Mouse (Mus musculus) embryonic facial prominence, embryonic 14.5 days (tissue): ENCODE measurements at regions not wholly inside any gene's neighbourhood (a gene's known extent, or its start where the extent isn't known, plus 50 kb on each side); places are given as distances from the start of the nearest gene placed in this dataset.

Experiments
- ATAC-seq: fragments of 200-750 bp; cut with Nextera tagmentation; 2 replicates; pipeline ENCODE4 v1.8.0; 2017; ENCODE audit warnings: low read depth, moderate number of reproducible peaks, moderate TSS enrichment
- DNase-seq: peaks from one replicate; pipeline ENCODE4 v3.0.0-alpha.2; 2015; ENCODE audit warnings: low spot score
- H3K27ac ChIP-seq: fragments of 300-500 bp; sonication (generic); replicated peaks from 2 replicates; pipeline ENCODE4 v1.5.1; 2014; ENCODE audit warnings: low read depth, mild to moderate bottlenecking, low read length, moderate library complexity
- H3K27me3 ChIP-seq: fragments of 300-500 bp; sonication (generic); replicated peaks from 2 replicates; pipeline ENCODE4 v1.6.1; 2014; ENCODE audit warnings: low read length; ENCODE audit not compliant: control insufficient read depth, insufficient read depth
- H3K36me3 ChIP-seq: fragments of 300-500 bp; sonication (generic); 2 replicates; pipeline ENCODE4 v1.6.1; 2014; ENCODE audit warnings: low read length, mixed read lengths; ENCODE audit not compliant: control insufficient read depth, insufficient read depth
- H3K4me1 ChIP-seq: fragments of 300-500 bp; sonication (generic); 2 replicates; pipeline ENCODE4 v1.6.1; 2014; ENCODE audit warnings: antibody characterized with exemption, low read length; ENCODE audit not compliant: control insufficient read depth, insufficient read depth
- H3K4me2 ChIP-seq: fragments of 300-500 bp; sonication (generic); 2 replicates; pipeline ENCODE4 v1.6.1; 2014; ENCODE audit warnings: low read depth, mild to moderate bottlenecking, low read length, moderate library complexity, mixed read lengths
- H3K4me3 ChIP-seq: fragments of 300-500 bp; sonication (generic); 2 replicates; pipeline ENCODE4 v1.5.1; 2014; ENCODE audit warnings: low read depth, mild to moderate bottlenecking, low read length
- H3K9ac ChIP-seq: fragments of 300-500 bp; sonication (generic); 2 replicates; pipeline ENCODE4 v1.6.1; 2014; ENCODE audit warnings: low read depth, mild to moderate bottlenecking, low read length, moderate library complexity, mixed read lengths
- H3K9me3 ChIP-seq: fragments of 300-500 bp; sonication (generic); 2 replicates; pipeline ENCODE4 v1.6.1; 2016; ENCODE audit warnings: low read length; ENCODE audit not compliant: control insufficient read depth
- WGBS: fragments of 180-500 bp; shearing (Covaris S2); extraction: QIAGEN DNeasy Blood & Tissue Kit; methylation state at CpG from one replicate; pipeline ENCODE4 v1.1.7; 2014; 5-methylcytosine and 5-hydroxymethylcytosine counted together

DNA sequence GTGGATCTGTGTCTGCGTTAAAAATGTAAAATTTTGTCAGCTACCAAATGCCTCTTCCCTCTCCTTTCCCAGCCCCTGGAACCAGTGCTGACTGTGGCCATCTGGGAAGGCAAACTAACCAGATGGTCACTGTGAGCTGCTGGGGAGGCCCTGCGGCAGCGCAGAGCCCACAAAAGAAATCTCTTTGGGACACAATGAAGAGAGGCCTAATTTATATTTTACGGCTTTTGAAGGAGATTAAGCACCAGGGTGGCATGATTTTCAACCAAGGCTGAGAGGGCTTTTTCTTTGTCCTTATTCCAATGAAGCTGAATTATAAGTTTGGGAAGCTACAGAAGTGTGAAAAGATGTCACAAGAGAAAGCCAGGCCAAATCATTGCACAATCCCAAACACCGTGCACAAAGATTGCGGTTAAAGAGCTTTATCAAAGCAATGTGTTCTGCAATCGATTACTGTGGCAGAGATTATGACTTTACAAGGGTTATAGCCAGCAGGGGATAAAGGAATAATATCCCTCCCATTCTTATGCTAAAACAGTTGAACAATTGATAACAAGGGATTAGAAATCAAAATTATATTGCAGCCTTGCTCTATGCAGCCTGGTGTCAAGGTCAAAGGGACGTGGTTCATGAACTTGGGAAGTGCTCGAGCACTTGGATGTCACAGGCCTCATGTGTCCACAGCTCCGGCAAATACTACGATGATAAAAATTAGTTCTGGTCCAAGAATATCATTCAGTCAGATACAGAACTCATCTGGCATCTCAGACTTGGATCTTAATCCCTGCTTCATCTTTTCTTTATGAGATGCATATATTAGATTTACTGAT lies 237.6 kb downstream of the Pros1 start:
- no peak overlapping the region for H3K9ac ChIP-seq
- no peaks in the 10 kb centered on the region for H3K4me1 ChIP-seq
- no peaks in the 10 kb centered on the region for H3K36me3 ChIP-seq
- H3K9me3 ChIP-seq, result no peaks in the 10 kb centered on the region
- H3K4me2 ChIP-seq, result no peak overlapping the region
- H3K27ac ChIP-seq, result no peak overlapping the region
- peak; percentile 44 for DNase-seq
- no peaks in the 10 kb centered on the region for H3K27me3 ChIP-seq
- no peak overlapping the region for H3K4me3 ChIP-seq
- ATAC-seq, result no peak; the same call in 1 of the 2 replicates
- WGBS, result 55% methylated on average over 11 of the region's 11 CpGs

DNA sequence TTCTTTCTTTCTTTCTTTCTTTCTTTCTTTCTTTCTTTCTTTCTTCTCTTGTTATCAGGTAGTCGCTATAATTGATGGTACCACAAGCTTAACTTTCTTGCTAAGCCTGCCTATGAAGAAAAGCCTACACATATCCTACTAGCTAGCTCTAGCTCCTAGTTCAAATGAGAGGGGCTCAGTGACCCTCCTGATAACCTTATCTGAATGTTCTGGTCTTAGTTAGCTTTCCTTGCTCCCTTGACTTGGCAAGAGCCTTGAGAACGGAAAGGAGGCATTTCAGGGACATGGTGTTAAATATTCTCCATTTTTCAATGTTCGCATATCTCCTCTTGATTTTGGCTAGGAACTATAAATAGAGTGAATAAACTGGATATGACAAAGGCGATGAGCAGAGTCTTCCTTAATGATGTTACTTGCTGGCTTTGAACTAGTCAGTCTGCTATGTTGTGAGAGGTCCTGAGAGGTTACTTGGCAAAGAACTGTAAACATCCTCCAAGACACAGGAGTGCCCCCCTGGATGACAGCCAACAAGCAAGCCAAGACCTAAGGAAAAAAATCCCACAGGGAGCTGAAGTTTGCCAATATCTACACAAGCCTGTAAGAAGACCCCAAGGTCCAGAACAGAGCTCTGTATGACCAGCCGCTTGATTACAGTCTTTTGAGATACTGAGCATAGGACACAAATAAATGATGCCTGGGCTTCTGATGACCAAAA lies 240.2 kb downstream of the Pros1 start:
- Histone ChIP-seq H3K4me1 (no peaks in the 10 kb centered on the region), H3K9me3 (no peaks in the 10 kb centered on the region), H3K4me2 (no peak overlapping the region), H3K36me3 (no peaks in the 10 kb centered on the region), H3K4me3 (no peak overlapping the region), H3K27ac (no peak overlapping the region), H3K27me3 (no peaks in the 10 kb centered on the region), H3K9ac (no peak overlapping the region)
- peak; percentile 77 for DNase-seq
- ATAC-seq, result 0 out of 2 replicates have a peak, but pooled peaks have one; percentile 53
- WGBS, result 77% methylated on average over 5 of the region's 5 CpGs

GRCm38 (mm10) chr16:63102362-63102761 lies 248.3 kb downstream of the Pros1 start:
- no peak for ATAC-seq
- no peak overlapping the region for H3K9ac ChIP-seq
- no peaks in the 10 kb centered on the region for H3K27me3 ChIP-seq
- no peaks in the 10 kb centered on the region for H3K9me3 ChIP-seq
- DNase-seq, result no peak
- no peak overlapping the region for H3K27ac ChIP-seq
- H3K4me1 ChIP-seq, result peaks cover 22% of the 10 kb centered on the region
- no peak overlapping the region for H3K4me3 ChIP-seq
- H3K4me2 ChIP-seq, result no peak overlapping the region
- H3K36me3 ChIP-seq, result no peaks in the 10 kb centered on the region
- WGBS, result 87% methylated on average over 3 of the region's 3 CpGs

DNA sequence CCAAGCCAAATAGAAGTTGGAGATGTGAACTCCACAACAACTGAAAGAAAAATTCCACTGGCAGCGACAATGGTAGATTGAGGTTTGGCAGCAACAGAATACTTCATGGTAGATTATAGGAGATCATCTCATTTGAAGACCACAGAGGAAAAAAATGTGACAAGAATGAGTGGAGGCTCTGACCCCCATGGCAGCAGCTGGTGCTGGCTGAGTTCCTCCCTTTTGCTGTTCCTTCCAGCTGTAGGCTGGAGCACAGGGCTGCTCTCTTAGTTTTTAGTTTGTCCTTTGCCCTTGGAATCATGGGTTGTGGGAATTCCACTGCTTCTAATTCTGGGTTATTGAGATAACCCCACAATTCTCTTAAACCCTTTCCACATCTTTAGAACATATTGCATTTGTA lies 248.8 kb downstream of the Pros1 start:
- WGBS, result 49% methylated on average over 1 of the region's 1 CpGs
- Histone ChIP-seq H3K4me3 (no peak overlapping the region), H3K9ac (no peak overlapping the region), H3K27me3 (no peaks in the 10 kb centered on the region), H3K9me3 (no peaks in the 10 kb centered on the region), H3K27ac (no peak overlapping the region), H3K4me1 (peaks cover 22% of the 10 kb centered on the region), H3K36me3 (no peaks in the 10 kb centered on the region), H3K4me2 (no peak overlapping the region)
- ATAC-seq, result peak; percentile 67; the same call in 1 of the 2 replicates
- DNase-seq, result peak; percentile 78

DNA sequence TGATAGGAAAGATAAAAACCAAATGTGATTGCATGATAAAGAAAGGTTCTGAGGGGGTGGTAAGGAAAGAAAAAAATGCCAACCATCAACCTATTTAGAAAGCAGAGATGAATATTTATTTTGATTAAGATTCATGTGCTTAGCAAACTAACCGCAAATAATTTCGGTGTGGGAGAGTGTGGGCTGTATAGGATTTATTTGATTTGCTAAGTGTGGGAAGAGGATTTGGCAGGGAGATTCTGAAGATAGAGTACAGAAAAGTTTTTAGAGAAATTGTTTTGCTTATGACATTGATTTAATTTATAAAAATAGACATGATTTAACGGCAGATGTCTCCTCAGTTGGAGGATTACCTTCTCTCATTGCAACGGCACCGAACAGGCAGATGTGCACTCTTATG lies 250.3 kb downstream of the Pros1 start:
- Histone ChIP-seq H3K9ac (no peak overlapping the region), H3K27ac (peak overlapping the region; percentile 68), H3K9me3 (no peaks in the 10 kb centered on the region), H3K4me1 (peaks cover 22% of the 10 kb centered on the region), H3K27me3 (no peaks in the 10 kb centered on the region), H3K4me3 (no peak overlapping the region), H3K4me2 (no peak overlapping the region), H3K36me3 (no peaks in the 10 kb centered on the region)
- 62% methylated on average over 5 of the region's 5 CpGs for WGBS
- ATAC-seq (no peak), DNase-seq (peak; percentile 17)

GRCm38 (mm10) chr16:63104938-63105714 lies 251.0 kb downstream of the Pros1 start:
- Histone ChIP-seq H3K4me1 (peaks cover 22% of the 10 kb centered on the region), H3K9ac (no peak overlapping the region), H3K4me2 (0 out of 2 replicates have a peak overlapping the region, but pooled peaks have one; percentile 20), H3K27me3 (no peaks in the 10 kb centered on the region), H3K4me3 (no peak overlapping the region), H3K9me3 (no peaks in the 10 kb centered on the region), H3K27ac (peak overlapping the region; percentile 68), H3K36me3 (no peaks in the 10 kb centered on the region)
- ATAC-seq, result peak; percentile 81
- DNase-seq, result peak; percentile 85
- WGBS, result 46% methylated on average over 11 of the region's 11 CpGs

DNA sequence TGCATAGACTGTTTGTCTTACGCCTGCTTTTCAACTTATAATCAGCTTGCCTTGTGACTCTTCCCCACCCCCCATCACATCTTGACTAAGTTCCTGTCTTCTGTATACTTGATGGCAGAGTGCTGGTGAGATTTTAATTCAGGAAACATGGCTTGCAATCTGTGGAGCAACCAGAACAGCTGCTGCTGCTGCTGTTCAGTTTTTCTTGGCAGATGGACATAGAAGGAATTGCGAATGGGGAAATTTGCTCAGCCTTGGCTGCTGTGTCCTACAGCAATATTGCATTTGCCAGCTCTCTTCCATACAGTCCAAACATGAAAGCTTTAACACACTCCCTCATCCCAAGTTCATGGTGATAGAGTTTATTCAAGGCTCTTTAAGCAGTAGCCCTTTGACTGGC lies 262.3 kb downstream of the Pros1 start:
- no peak overlapping the region for H3K9ac ChIP-seq
- no peaks in the 10 kb centered on the region for H3K36me3 ChIP-seq
- H3K4me3 ChIP-seq, result no peak overlapping the region
- H3K9me3 ChIP-seq, result no peaks in the 10 kb centered on the region
- WGBS, result 65% methylated on average over 2 of the region's 2 CpGs
- no peaks in the 10 kb centered on the region for H3K4me1 ChIP-seq
- H3K27ac ChIP-seq, result no peak overlapping the region
- DNase-seq, result peak; percentile 48
- H3K4me2 ChIP-seq, result no peak overlapping the region
- ATAC-seq, result no peak
- H3K27me3 ChIP-seq, result no peaks in the 10 kb centered on the region

DNA sequence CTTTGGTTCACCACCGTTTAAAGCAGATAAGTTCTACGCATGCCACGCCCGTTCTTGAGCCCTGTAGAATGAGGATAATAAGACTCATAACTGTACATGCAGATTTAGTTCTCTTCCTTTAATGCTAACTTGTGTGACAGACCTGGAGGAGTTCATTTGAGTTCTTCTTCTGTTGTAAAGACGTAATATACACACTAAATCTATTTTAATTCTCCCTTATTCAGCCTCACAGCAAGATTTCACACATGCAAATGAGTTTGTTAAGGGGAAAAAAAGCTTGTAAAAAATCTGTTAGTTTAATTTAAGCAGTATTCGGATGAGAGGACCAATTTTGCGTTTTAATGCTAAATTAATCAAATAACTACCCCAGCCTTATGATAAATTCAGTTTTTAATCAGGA lies 264.6 kb downstream of the Pros1 start:
- Histone ChIP-seq H3K9me3 (no peaks in the 10 kb centered on the region), H3K4me3 (no peak overlapping the region), H3K4me1 (no peaks in the 10 kb centered on the region), H3K36me3 (no peaks in the 10 kb centered on the region), H3K27ac (no peak overlapping the region), H3K27me3 (no peaks in the 10 kb centered on the region), H3K4me2 (no peak overlapping the region), H3K9ac (no peak overlapping the region)
- ATAC-seq (no peak), DNase-seq (no peak)
- WGBS, result 80% methylated on average over 7 of the region's 7 CpGs
